Mouse (Mus musculus) gonadal fat pad, adult 2 months (tissue): ENCODE results near the gene Nek10. TPM values are rescaled to one million over a fixed set of nuclear protein-coding genes. Genes with fewer than 3 reads are reported as not detected.
"Not testable (repeated sequence)": the region's sequence is repeated elsewhere in the genome, so short reads cannot be mapped to it uniquely, and the experiment has no call there.

Source experiments
- DNase-seq: peaks from one replicate; pipeline ENCODE4 v3.0.0-alpha.2; 2012; ENCODE audit warnings: low read depth
- polyA plus RNA-seq: library from polyadenylated mRNA; depleted of rRNA; stranded (reverse); fragments of >200 nt; gene quantifications from 2 replicates; pipeline ENCODE4 v1.2.3, GENCODE M21; 2012; rRNA removed

The Nek10 gene
- polyA plus RNA-seq, 1 experiment, result 0.09 TPM

- no peak for DNase-seq
Observed at GRCm38 (mm10) chr14:14984710-14985647, 181.8 kb downstream of the Nek10 start.

- no peak for DNase-seq
Observed at GRCm38 (mm10) chr14:14987403-14987802, 184.2 kb downstream of the Nek10 start.

DNA sequence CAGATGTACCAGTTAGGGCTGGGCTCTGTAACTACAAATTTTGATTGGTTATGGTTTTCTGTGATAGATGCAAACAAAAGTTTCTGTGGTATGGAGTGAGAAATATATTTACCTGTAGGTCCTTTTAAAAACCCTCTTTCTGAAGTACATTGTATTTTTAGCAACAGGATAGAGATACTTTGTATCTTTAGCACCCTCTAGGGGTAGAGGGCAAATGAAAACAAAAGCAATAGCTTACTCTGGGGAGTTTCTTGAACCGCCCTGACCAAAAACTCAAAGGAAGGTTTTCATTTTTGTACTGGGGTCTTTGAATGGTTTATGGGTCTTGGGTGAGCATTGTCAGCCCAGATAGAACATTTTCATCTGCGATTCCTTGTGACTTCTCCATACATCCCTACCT, 188.4 kb downstream of the Nek10 start:
- no peak for DNase-seq

DNA sequence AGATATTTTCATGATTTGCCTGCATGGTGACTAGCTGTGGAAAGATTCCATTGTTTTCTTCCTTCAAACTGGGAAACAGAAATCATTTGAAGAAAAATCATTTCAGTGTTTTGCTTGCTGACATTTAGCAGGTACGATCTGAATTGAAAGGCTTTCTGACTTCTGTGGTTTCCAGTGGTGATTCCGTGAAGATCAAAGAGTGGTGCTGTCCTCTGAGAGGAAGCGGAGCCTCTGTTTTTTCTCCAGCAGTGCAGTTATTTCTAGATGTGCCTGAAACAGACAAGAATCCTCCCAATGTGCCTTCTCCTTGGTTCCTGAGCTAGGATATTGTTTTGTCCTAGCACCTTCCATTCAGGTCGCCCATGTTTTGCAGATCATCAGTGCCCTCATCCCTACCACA, 208.2 kb downstream of the Nek10 start:
- no peak for DNase-seq

DNA sequence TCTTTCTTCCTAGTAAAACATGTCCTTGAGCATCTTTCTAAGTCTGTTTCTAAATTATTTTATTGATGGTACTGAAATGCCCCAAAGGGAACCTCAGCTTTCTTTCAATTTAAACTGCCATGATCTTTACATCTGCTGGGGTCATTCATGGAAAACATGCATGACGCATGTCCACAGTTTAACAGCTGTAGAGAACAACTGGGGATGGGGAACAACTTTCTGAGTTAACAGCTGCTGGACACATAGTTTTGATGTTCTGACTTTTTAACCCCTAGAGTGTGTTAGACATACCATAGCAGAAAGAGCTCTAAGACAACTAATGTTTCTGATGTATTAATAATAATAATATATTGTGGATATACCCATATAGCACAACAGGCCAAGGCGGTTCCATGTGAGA, 211.6 kb downstream of the Nek10 start:
- no peak for DNase-seq

GRCm38 (mm10) chr14:15030626-15031025, 227.4 kb downstream of the Nek10 start:
- DNase-seq, result not testable (repeated sequence)

GRCm38 (mm10) chr14:15034638-15035037, 231.4 kb downstream of the Nek10 start:
- DNase-seq, result not testable (repeated sequence)

- no peak for DNase-seq
Observed at GRCm38 (mm10) chr14:15048186-15048585, 245.0 kb downstream of the Nek10 start.

GRCm38 (mm10) chr14:15061496-15061895, 258.3 kb downstream of the Nek10 start:
- no peak for DNase-seq

Other genes starting within 250 kb of the Nek10 start
- gene Slc4a7, start 101.1 kb upstream of the Nek10 start, polyA plus RNA-seq, result 5.2 and 5.6 TPM in 2 replicates